Mouse (Mus musculus) heart, postnatal 0 days (tissue): ENCODE results near the gene Atxn1. TPM values are rescaled to one million over a fixed set of nuclear protein-coding genes. Genes with fewer than 3 reads are reported as not detected.

Experiments
- ATAC-seq: fragments of 200-750 bp; cut with Nextera tagmentation; 2 replicates; pipeline ENCODE4 v1.8.0; 2017; ENCODE audit warnings: low read depth, moderate number of reproducible peaks, moderate library complexity; ENCODE audit not compliant: insufficient read depth
- DNase-seq: peaks from one replicate; pipeline ENCODE4 v3.0.0-alpha.2; 2016; ENCODE audit warnings: low spot score
- H3K27ac ChIP-seq: fragments of 300-500 bp; sonication (generic); 2 replicates; pipeline ENCODE4 v1.5.1; 2014; ENCODE audit warnings: low read depth, mild to moderate bottlenecking
- H3K27me3 ChIP-seq: fragments of 300-500 bp; sonication (generic); 2 replicates; pipeline ENCODE4 v1.6.1; 2014; ENCODE audit warnings: low read length, mixed read lengths; ENCODE audit not compliant: control insufficient read depth, insufficient read depth
- H3K36me3 ChIP-seq: fragments of 300-500 bp; sonication (generic); replicated peaks from 2 replicates; pipeline ENCODE4 v1.6.1; 2014; ENCODE audit warnings: low read length, mixed read lengths; ENCODE audit not compliant: control insufficient read depth, insufficient read depth
- H3K4me1 ChIP-seq: fragments of 300-500 bp; sonication (generic); 2 replicates; pipeline ENCODE4 v1.6.1; 2014; ENCODE audit warnings: antibody characterized with exemption; ENCODE audit not compliant: control insufficient read depth, insufficient read depth
- H3K4me2 ChIP-seq: fragments of 300-500 bp; sonication (generic); 2 replicates; pipeline ENCODE4 v1.6.1; 2014; ENCODE audit warnings: low read depth, mild to moderate bottlenecking, low read length, moderate library complexity
- H3K4me3 ChIP-seq: fragments of 300-500 bp; sonication (generic); 2 replicates; pipeline ENCODE4 v1.5.1; 2014; ENCODE audit warnings: low read depth, low read length
- H3K9ac ChIP-seq: fragments of 300-500 bp; sonication (generic); replicated peaks from 2 replicates; pipeline ENCODE4 v1.6.1; 2014; ENCODE audit warnings: low read depth, low read length, mixed read lengths
- H3K9me3 ChIP-seq: fragments of 300-500 bp; sonication (generic); replicated peaks from 2 replicates; pipeline ENCODE4 v1.6.1; 2016; ENCODE audit warnings: low read length; ENCODE audit not compliant: control insufficient read depth
- CTCF ChIP-seq: IDR thresholded peaks from 2 replicates; pipeline ENCODE4 v1.5.1; 2016; ENCODE audit warnings: antibody characterized with exemption, control low read depth, low read depth
- EP300 ChIP-seq: IDR thresholded peaks from 2 replicates; pipeline ENCODE4 v1.6.1; 2016; ENCODE audit warnings: antibody characterized with exemption, low read depth
- WGBS: fragments of 180-500 bp; shearing (Covaris S2); extraction: QIAGEN DNeasy Blood & Tissue Kit; methylation state at CpG from one replicate; pipeline ENCODE4 v1.1.7; 2014; 5-methylcytosine and 5-hydroxymethylcytosine counted together
- polyA plus RNA-seq: library from polyadenylated mRNA; unstranded; fragments of >200 nt; fragmentation: Nextera tagmentation; extraction: Ambion mirVana; gene quantifications from 2 replicates; pipeline ENCODE4 v1.2.1, GENCODE M21; 2015
- total RNA-seq: library from RNA; depleted of rRNA; stranded (reverse); fragments of >200 nt; gene quantifications from 2 replicates; pipeline ENCODE4 v1.2.3, GENCODE M21; 2014; ENCODE audit warnings: low replicate concordance

Gene Atxn1
- total and polyA plus RNA-seq, 2 experiments from 2014 or later = 10.3 to 15.0 TPM

GRCm38 (mm10) chr13:45696009-45696408 is 268.8 kb downstream of the Atxn1 start:
- no peak for ATAC-seq
- DNase-seq = no peak
- TF ChIP-seq EP300 = no peak
- TF ChIP-seq CTCF = peak; percentile 35
- Histone ChIP-seq H3K4me3 (no peak overlapping the region), H3K9ac (no peak overlapping the region), H3K27ac (no peak overlapping the region), H3K4me1 (peaks cover 26% of the 10 kb centered on the region), H3K27me3 (no peaks in the 10 kb centered on the region), H3K4me2 (no peak overlapping the region), H3K9me3 (no peaks in the 10 kb centered on the region), H3K36me3 (no peaks in the 10 kb centered on the region)
- 97% methylated on average over 6 of the region's 6 CpGs for WGBS

- no peak overlapping the region for H3K4me2 ChIP-seq
- peaks cover 32% of the 10 kb centered on the region for H3K4me1 ChIP-seq
- H3K9me3 ChIP-seq = no peaks in the 10 kb centered on the region
- DNase-seq (no peak), ATAC-seq (no peak)
- no peaks in the 10 kb centered on the region for H3K36me3 ChIP-seq
- TF ChIP-seq CTCF = no peak
- TF ChIP-seq EP300 = no peak
- no peak overlapping the region for H3K9ac ChIP-seq
- no peaks in the 10 kb centered on the region for H3K27me3 ChIP-seq
- H3K27ac ChIP-seq = no peak overlapping the region
- WGBS = 39% methylated on average over 12 of the region's 12 CpGs
- no peak overlapping the region for H3K4me3 ChIP-seq
These were observed 269.8 kb downstream of the Atxn1 start for GRCm38 (mm10) chr13:45694921-45695437.

GRCm38 (mm10) chr13:45693953-45694352 is 270.9 kb downstream of the Atxn1 start:
- H3K9me3 ChIP-seq = no peaks in the 10 kb centered on the region
- H3K9ac ChIP-seq = no peak overlapping the region
- no peaks in the 10 kb centered on the region for H3K27me3 ChIP-seq
- TF ChIP-seq CTCF (peak; percentile 24; the same call in 1 of the 2 replicates), EP300 (no peak)
- ATAC-seq (peak; percentile 24; the same call in 1 of the 2 replicates), DNase-seq (no peak)
- H3K27ac ChIP-seq = 0 out of 2 replicates have a peak overlapping the region, but pooled peaks have one; percentile 54
- 76% methylated on average over 9 of the region's 9 CpGs for WGBS
- peaks cover 32% of the 10 kb centered on the region for H3K4me1 ChIP-seq
- no peak overlapping the region for H3K4me3 ChIP-seq
- H3K36me3 ChIP-seq = no peaks in the 10 kb centered on the region
- H3K4me2 ChIP-seq = no peak overlapping the region

GRCm38 (mm10) chr13:45693534-45693933 is 271.3 kb downstream of the Atxn1 start:
- Histone ChIP-seq H3K4me1 (peaks cover 28% of the 10 kb centered on the region), H3K9ac (no peak overlapping the region), H3K4me2 (no peak overlapping the region), H3K4me3 (no peak overlapping the region), H3K27ac (peak overlapping the region; percentile 54), H3K27me3 (no peaks in the 10 kb centered on the region), H3K36me3 (no peaks in the 10 kb centered on the region), H3K9me3 (no peaks in the 10 kb centered on the region)
- no peak for TF ChIP-seq CTCF
- 0 out of 2 replicates have a peak, but pooled peaks have one; percentile 17 for TF ChIP-seq EP300
- ATAC-seq (peak; percentile 18; the same call in 1 of the 2 replicates), DNase-seq (no peak)
- 23% methylated on average over 11 of the region's 11 CpGs for WGBS

- no peak for DNase-seq
- Histone ChIP-seq H3K27ac (peak overlapping the region; percentile 54), H3K9ac (no peak overlapping the region), H3K36me3 (no peaks in the 10 kb centered on the region), H3K9me3 (no peaks in the 10 kb centered on the region), H3K4me1 (peaks cover 28% of the 10 kb centered on the region), H3K27me3 (no peaks in the 10 kb centered on the region), H3K4me2 (no peak overlapping the region), H3K4me3 (no peak overlapping the region)
- WGBS = 45% methylated on average over 4 of the region's 4 CpGs
- no peak for TF ChIP-seq EP300
- TF ChIP-seq CTCF = no peak
- no peak for ATAC-seq
These were observed 271.7 kb downstream of the Atxn1 start for GRCm38 (mm10) chr13:45693126-45693525.

GRCm38 (mm10) chr13:45692440-45692839 is 272.4 kb downstream of the Atxn1 start:
- Histone ChIP-seq H3K4me3 (no peak overlapping the region), H3K9me3 (no peaks in the 10 kb centered on the region), H3K36me3 (no peaks in the 10 kb centered on the region), H3K4me1 (peaks cover 28% of the 10 kb centered on the region), H3K9ac (no peak overlapping the region), H3K27me3 (no peaks in the 10 kb centered on the region), H3K4me2 (no peak overlapping the region), H3K27ac (peak overlapping the region; percentile 54)
- WGBS = 7% methylated on average over 9 of the region's 9 CpGs
- TF ChIP-seq CTCF = no peak
- TF ChIP-seq EP300 = no peak
- peak; percentile 42; the same call in 1 of the 2 replicates for ATAC-seq
- DNase-seq = peak; percentile 40
